Mouse (Mus musculus) small intestine, adult 2 months (tissue): Measurements from ENCODE around the gene Pramel7.
"Not testable (repeated sequence)": the region's sequence is repeated elsewhere in the genome, so short reads cannot be mapped to it uniquely, and the experiment has no call there.

Experiments
- CTCF ChIP-seq: fragments of 200-500 bp; IDR thresholded peaks from 2 replicates; pipeline ENCODE4 v1.5.1; 2012; ENCODE audit warnings: low read depth, mild to moderate bottlenecking, control low read depth, inconsistent platforms, low read length, moderate library complexity, mixed read lengths; ENCODE audit not compliant: insufficient replicate concordance, insufficient read length; ENCODE audit errors: extremely low read depth
- POLR2A ChIP-seq: fragments of 200-500 bp; IDR thresholded peaks from 2 replicates; pipeline ENCODE4 v1.6.1; 2012; ENCODE audit warnings: low read depth, mild to moderate bottlenecking, control low read depth, inconsistent platforms, low read length, moderate library complexity

DNA sequence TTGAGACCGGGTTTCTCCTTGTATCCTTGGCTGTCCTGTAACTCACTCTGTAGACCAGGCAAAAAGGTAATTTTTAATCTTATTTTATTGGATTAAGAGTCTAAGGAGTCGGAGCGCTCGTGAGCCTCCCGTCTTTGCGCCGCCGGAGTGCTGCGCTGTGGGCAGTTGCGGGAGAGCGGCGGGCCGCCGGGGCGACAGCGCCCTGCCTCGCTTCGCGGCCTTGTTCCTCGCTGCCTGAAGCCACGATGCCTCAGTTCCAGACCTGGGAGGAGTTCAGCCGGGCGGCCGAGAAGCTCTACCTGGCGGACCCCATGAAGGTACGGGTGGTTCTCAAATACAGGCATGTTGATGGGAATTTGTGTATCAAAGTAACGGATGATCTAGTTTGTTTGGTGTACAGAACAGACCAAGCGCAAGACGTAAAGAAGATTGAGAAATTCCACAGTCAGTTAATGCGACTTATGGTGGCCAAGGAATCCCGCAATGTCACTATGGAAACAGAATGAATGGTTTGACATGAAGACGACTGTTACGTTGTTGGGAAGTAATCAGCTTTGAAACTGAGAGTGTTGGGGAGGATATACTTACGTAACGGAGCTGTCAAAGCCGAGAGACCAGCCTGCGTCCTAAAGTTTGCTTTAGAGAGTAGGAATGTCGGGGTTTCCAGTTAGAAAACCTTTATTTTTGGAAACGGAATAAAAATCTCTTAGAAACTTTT, 29.2 kb upstream of the Pramel7 start:
- not testable (repeated sequence) for TF ChIP-seq CTCF, POLR2A
